Mouse (Mus musculus) C2C12 (cell line): ENCODE measurements around the gene Sebox. TPM values are rescaled to one million over a fixed set of nuclear protein-coding genes. Genes with fewer than 3 reads are reported as not detected.

ENCODE experiments used
- H3K27me3 ChIP-seq: one replicate; pipeline ENCODE4 v1.6.1; 2011; ENCODE audit not compliant: control insufficient read depth, insufficient read depth, insufficient read length
- H3K36me3 ChIP-seq: one replicate; pipeline ENCODE4 v1.6.1; 2011; ENCODE audit not compliant: control insufficient read depth, insufficient read depth
- H3K4me3 ChIP-seq: one replicate; pipeline ENCODE4 v1.5.1; 2011; ENCODE audit warnings: mild to moderate bottlenecking, control low read depth; ENCODE audit not compliant: poor library complexity, insufficient read depth, severe bottlenecking
- H3K79me2 ChIP-seq: one replicate; pipeline ENCODE4 v1.6.1; 2011; ENCODE audit not compliant: control insufficient read depth, insufficient read depth
- H3K79me3 ChIP-seq: one replicate; pipeline ENCODE4 v1.6.1; 2011; ENCODE audit warnings: low read depth, control low read depth
- H3ac ChIP-seq: one replicate; pipeline ENCODE3; 2011; ENCODE audit warnings: low read depth; ENCODE audit not compliant: control insufficient read depth, insufficient read length
- CEBPB ChIP-seq: IDR thresholded peaks from one replicate; pipeline ENCODE4 v1.6.1; 2011; ENCODE audit warnings: low read depth, mild to moderate bottlenecking, control low read depth, moderate library complexity
- CTCF ChIP-seq: IDR thresholded peaks from one replicate; pipeline ENCODE4 v1.5.1; 2011; ENCODE audit not compliant: control insufficient read depth, insufficient read depth, insufficient read length
- FOSL1 ChIP-seq: IDR thresholded peaks from one replicate; pipeline ENCODE4 v1.8.0; 2011; ENCODE audit warnings: mild to moderate bottlenecking, low read length; ENCODE audit not compliant: poor library complexity, insufficient read depth, severe bottlenecking
- MAX ChIP-seq: IDR thresholded peaks from one replicate; pipeline ENCODE4 v1.6.1; 2011; ENCODE audit warnings: mild to moderate bottlenecking, control low read depth
- MYOD1 ChIP-seq: IDR thresholded peaks from one replicate; pipeline ENCODE4 v1.6.1; 2011; ENCODE audit warnings: low read depth; ENCODE audit not compliant: control insufficient read depth, insufficient read length
- MYOG ChIP-seq: IDR thresholded peaks from one replicate; pipeline ENCODE4 v1.6.1; 2011; ENCODE audit not compliant: control insufficient read depth, insufficient read length; ENCODE audit errors: extremely low read depth
- USF1 ChIP-seq: IDR thresholded peaks from one replicate; pipeline ENCODE4 v1.6.1; 2011; ENCODE audit warnings: low read depth, mild to moderate bottlenecking, control low read depth, moderate library complexity
- polyA plus RNA-seq: library from polyadenylated mRNA; unstranded; fragments of >200 nt; fragmentation: generic; extraction: Trizol; gene quantifications from one replicate; pipeline ENCODE4 v1.2.1, GENCODE M21; 2012; ENCODE audit warnings: missing spikeins

Gene Sebox
- polyA plus RNA-seq, 1 experiment = 0.02 TPM

DNA sequence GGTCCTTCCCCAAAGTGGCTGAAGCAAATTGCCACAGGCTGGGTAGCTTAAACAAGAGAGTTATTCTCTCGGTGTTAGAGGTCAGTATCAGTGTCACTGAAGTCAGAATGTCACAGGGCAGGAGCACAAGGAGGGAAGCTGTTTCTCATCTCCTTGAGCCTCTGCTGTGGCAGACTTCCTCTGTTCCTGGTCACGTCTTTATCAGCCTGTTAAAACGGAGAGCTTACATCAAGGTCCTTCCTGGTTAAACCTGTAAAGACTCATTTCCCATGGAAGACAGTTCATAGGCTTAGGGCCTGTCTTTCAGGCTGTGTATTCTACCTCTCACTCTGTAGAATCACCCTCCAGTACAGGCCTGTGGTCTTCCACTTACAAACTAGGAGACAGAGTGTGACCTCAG is 35.3 kb upstream of the Sebox start:
- Histone ChIP-seq H3K79me2 (no peaks in the 10 kb centered on the region), H3K4me3 (no peak overlapping the region), H3K36me3 (no peaks in the 10 kb centered on the region), H3K27me3 (no peaks in the 10 kb centered on the region), H3K79me3 (no peaks in the 10 kb centered on the region), H3ac (no peak overlapping the region)
- TF ChIP-seq CTCF (no peak), MYOG (no peak), MAX (no peak), USF1 (no peak), FOSL1 (no peak), MYOD1 (no peak), CEBPB (no peak)

GRCm38 (mm10) chr11:78471326-78472103 is 31.7 kb upstream of the Sebox start:
- Histone ChIP-seq H3K27me3 (peaks cover 10% of the 10 kb centered on the region), H3K79me2 (no peaks in the 10 kb centered on the region), H3ac (no peak overlapping the region), H3K4me3 (no peak overlapping the region), H3K79me3 (no peaks in the 10 kb centered on the region), H3K36me3 (no peaks in the 10 kb centered on the region)
- TF ChIP-seq CTCF = no peak
- no peak for TF ChIP-seq FOSL1

DNA sequence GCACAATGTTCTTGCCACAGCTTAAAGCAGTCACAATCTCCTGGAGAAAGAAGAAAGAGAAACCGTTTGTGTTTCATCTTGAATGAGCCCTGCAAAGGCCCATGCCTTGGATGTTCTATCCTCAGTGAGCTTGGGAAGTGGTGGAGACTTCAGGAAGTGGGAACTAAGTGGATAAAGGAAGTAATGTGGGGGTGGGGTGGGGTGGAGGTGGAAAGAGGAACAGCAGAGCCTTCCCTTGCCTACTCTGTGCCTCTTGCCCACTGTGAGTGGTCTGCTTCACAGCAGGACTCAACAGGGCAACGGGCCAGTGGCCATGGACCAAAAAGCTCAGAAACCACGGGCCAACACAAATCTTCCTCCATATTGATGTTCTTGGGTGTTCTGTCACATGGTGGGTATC is 28.0 kb upstream of the Sebox start:
- Histone ChIP-seq H3ac (no peak overlapping the region), H3K36me3 (no peaks in the 10 kb centered on the region), H3K27me3 (peaks cover 21% of the 10 kb centered on the region), H3K4me3 (no peak overlapping the region), H3K79me3 (no peaks in the 10 kb centered on the region), H3K79me2 (no peaks in the 10 kb centered on the region)
- no peak for TF ChIP-seq CTCF
- no peak for TF ChIP-seq CEBPB
- no peak for TF ChIP-seq FOSL1
- no peak for TF ChIP-seq MAX
- no peak for TF ChIP-seq USF1
- no peak for TF ChIP-seq MYOD1
- TF ChIP-seq MYOG = no peak

DNA sequence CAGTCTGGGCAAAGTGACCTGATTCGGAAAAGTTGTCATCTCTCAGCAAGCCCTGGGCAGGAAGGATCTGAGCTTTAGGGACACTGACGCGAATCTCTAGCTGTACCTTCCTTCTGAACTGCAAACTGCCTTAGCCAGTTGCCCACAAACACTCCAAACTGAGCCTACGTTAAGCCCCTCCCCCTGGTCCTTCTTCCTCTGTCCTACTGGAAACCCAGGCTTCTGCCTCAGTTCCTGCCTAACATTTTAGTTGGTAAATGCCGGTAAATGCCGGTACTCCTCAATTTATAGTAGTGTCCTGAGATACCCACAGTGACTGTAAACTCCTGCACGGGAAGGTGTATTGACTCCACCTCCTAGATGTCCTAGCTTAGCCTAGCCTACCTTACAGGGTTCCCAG is 19.6 kb upstream of the Sebox start:
- no peak overlapping the region for H3K4me3 ChIP-seq

DNA sequence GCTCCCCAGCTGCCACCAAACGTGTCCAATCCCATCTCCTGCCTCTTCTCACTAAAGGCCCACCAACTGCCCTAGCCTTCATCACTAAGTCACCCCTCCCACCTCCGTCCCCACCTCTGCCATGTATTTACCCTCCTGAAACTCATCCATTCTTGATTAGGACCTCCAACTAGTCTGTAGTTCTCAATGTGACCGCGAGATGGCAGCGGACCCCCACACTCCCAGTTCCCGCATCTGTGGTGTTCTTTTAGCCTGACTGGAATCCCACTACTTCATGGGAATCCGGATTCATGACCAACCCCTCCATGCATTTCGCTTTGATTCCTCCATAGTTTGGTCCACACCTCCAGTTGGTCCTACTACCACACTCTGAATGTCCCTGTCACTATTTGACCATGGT is 15.1 kb upstream of the Sebox start:
- H3K4me3 ChIP-seq = no peak overlapping the region
- no peaks in the 10 kb centered on the region for H3K79me2 ChIP-seq
- H3K27me3 ChIP-seq = peaks cover 49% of the 10 kb centered on the region
- H3K79me3 ChIP-seq = no peaks in the 10 kb centered on the region
- TF ChIP-seq CTCF = peak; percentile 55
- TF ChIP-seq CEBPB = no peak
- TF ChIP-seq MYOG = no peak
- no peaks in the 10 kb centered on the region for H3K36me3 ChIP-seq
- H3ac ChIP-seq = no peak overlapping the region

More for the DNA sequence above, 19.6 kb upstream of the Sebox start:
- H3K36me3 ChIP-seq = no peaks in the 10 kb centered on the region
- no peak overlapping the region for H3ac ChIP-seq
- no peaks in the 10 kb centered on the region for H3K79me3 ChIP-seq
- H3K27me3 ChIP-seq = peaks cover 36% of the 10 kb centered on the region
- H3K79me2 ChIP-seq = no peaks in the 10 kb centered on the region
- TF ChIP-seq FOSL1 (no peak), MYOG (no peak), MAX (no peak), USF1 (no peak), MYOD1 (no peak)

DNA sequence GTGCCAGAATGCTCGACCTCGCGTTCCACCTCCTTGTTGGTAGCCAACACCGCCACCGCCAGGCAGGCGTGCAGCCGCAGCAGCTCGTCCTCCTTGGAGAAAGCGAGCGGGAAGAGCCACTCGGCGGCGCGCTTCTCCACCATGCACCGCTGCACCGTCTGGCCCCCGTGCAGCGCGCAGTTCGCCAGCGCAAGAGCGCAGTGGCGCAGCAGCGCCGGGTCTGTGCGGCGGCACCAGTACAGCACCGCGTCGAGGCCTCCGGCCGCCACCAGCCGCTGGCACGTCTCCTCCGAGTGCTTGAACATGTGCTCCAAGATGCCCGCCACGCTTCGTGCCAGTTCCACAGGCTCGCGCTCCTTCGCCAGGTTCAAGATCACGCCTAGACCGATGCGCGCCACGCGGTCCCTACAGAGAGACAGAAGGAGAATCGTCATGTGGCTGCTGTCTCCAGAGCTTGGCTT is 12.4 kb upstream of the Sebox start:
- Histone ChIP-seq H3K79me3 (no peaks in the 10 kb centered on the region), H3ac (peak overlapping the region; percentile 46), H3K79me2 (no peaks in the 10 kb centered on the region), H3K4me3 (no peak overlapping the region), H3K27me3 (peaks cover 42% of the 10 kb centered on the region), H3K36me3 (no peaks in the 10 kb centered on the region)
- TF ChIP-seq MYOD1 (no peak), CEBPB (no peak), USF1 (no peak), MAX (no peak), MYOG (no peak), FOSL1 (no peak), CTCF (peak; percentile 1)
